Mouse (Mus musculus): ENCODE measurements at regions not wholly inside any gene's neighbourhood (a gene's known extent, or its start where the extent isn't known, plus 50 kb on each side); places are given as distances from the start of the nearest gene placed in this dataset.
"Not testable (repeated sequence)": the region's sequence is repeated elsewhere in the genome, so short reads cannot be mapped to it uniquely, and the experiment has no call there.

- DNase-seq (ENCODE audit: extremely low spot score) = no peak
Observed at GRCm38 (mm10) chrX:77307374-77307773, 203.4 kb upstream of the Tbl1x start.

GRCm38 (mm10) chrX:77314384-77314783 is 196.4 kb upstream of the Tbl1x start:
- peak; percentile 1 for DNase-seq (ENCODE audit: extremely low spot score)

GRCm38 (mm10) chrX:77323644-77324043 is 187.2 kb upstream of the Tbl1x start:
- no peak for DNase-seq (ENCODE audit: extremely low spot score)

- no peak for DNase-seq (ENCODE audit: extremely low spot score)
Observed at GRCm38 (mm10) chrX:77353181-77353580, 157.6 kb upstream of the Tbl1x start.

GRCm38 (mm10) chrX:77360551-77360950 is 150.3 kb upstream of the Tbl1x start:
- DNase-seq (ENCODE audit: extremely low spot score) = no peak

- DNase-seq (ENCODE audit: extremely low spot score) = no peak
Observed at GRCm38 (mm10) chrX:77361106-77361505, 149.7 kb upstream of the Tbl1x start.

GRCm38 (mm10) chrX:77363657-77364056 is 147.2 kb upstream of the Tbl1x start:
- DNase-seq (ENCODE audit: extremely low spot score) = no peak

- no peak for DNase-seq (ENCODE audit: extremely low spot score)
Observed at GRCm38 (mm10) chrX:77367351-77367750, 143.5 kb upstream of the Tbl1x start.

- DNase-seq (ENCODE audit: extremely low spot score) = no peak
Observed at GRCm38 (mm10) chrX:77387271-77387670, 123.5 kb upstream of the Tbl1x start.

GRCm38 (mm10) chrX:77391760-77392446 is 118.9 kb upstream of the Tbl1x start:
- DNase-seq (ENCODE audit: extremely low spot score) = no peak

GRCm38 (mm10) chrX:77406896-77407295 is 103.9 kb upstream of the Tbl1x start:
- DNase-seq (ENCODE audit: extremely low spot score) = no peak

- DNase-seq (ENCODE audit: extremely low spot score) = no peak
Observed at GRCm38 (mm10) chrX:77407925-77408324, 102.9 kb upstream of the Tbl1x start.

- no peak for DNase-seq (ENCODE audit: extremely low spot score)
Observed at GRCm38 (mm10) chrX:77409370-77409769, 101.4 kb upstream of the Tbl1x start.

GRCm38 (mm10) chrX:77410812-77411211 is 100.0 kb upstream of the Tbl1x start:
- no peak for DNase-seq (ENCODE audit: extremely low spot score)

- DNase-seq (ENCODE audit: extremely low spot score) = no peak
Observed at GRCm38 (mm10) chrX:77414156-77414555, 96.7 kb upstream of the Tbl1x start.

- DNase-seq (ENCODE audit: extremely low spot score) = no peak
Observed at GRCm38 (mm10) chrX:77417766-77418165, 93.0 kb upstream of the Tbl1x start.

- no peak for DNase-seq (ENCODE audit: extremely low spot score)
Observed at GRCm38 (mm10) chrX:77422206-77422605, 88.6 kb upstream of the Tbl1x start.

GRCm38 (mm10) chrX:77424792-77425727 is 85.8 kb upstream of the Tbl1x start:
- DNase-seq (ENCODE audit: extremely low spot score) = no peak

- DNase-seq (ENCODE audit: extremely low spot score) = not testable (repeated sequence)
Observed at GRCm38 (mm10) chrX:77425728-77426102, 85.1 kb upstream of the Tbl1x start.

GRCm38 (mm10) chrX:77426836-77427235 is 84.0 kb upstream of the Tbl1x start:
- DNase-seq (ENCODE audit: extremely low spot score) = not testable (repeated sequence)

- DNase-seq (ENCODE audit: extremely low spot score) = no peak
Observed at GRCm38 (mm10) chrX:77432001-77432565, 78.7 kb upstream of the Tbl1x start.

All from embryo, embryonic 9.5 days (tissue).